Mouse (Mus musculus) C2C12 (cell line): ENCODE data around the gene Notch4.

Source experiments
- CEBPB ChIP-seq: IDR thresholded peaks from one replicate; pipeline ENCODE4 v1.6.1; 2011; ENCODE audit warnings: low read depth, mild to moderate bottlenecking, control low read depth, moderate library complexity
- CTCF ChIP-seq: IDR thresholded peaks from one replicate; pipeline ENCODE4 v1.5.1; 2011; ENCODE audit not compliant: control insufficient read depth, insufficient read depth, insufficient read length
- FOSL1 ChIP-seq: IDR thresholded peaks from one replicate; pipeline ENCODE4 v1.8.0; 2011; ENCODE audit warnings: mild to moderate bottlenecking, low read length; ENCODE audit not compliant: poor library complexity, insufficient read depth, severe bottlenecking
- MAX ChIP-seq: IDR thresholded peaks from one replicate; pipeline ENCODE4 v1.6.1; 2011; ENCODE audit warnings: mild to moderate bottlenecking, control low read depth
- MYOD1 ChIP-seq: IDR thresholded peaks from one replicate; pipeline ENCODE4 v1.6.1; 2011; ENCODE audit warnings: low read depth; ENCODE audit not compliant: control insufficient read depth, insufficient read length
- MYOG ChIP-seq: IDR thresholded peaks from one replicate; pipeline ENCODE4 v1.6.1; 2011; ENCODE audit not compliant: control insufficient read depth, insufficient read length; ENCODE audit errors: extremely low read depth
- USF1 ChIP-seq: IDR thresholded peaks from one replicate; pipeline ENCODE4 v1.6.1; 2011; ENCODE audit warnings: low read depth, mild to moderate bottlenecking, control low read depth, moderate library complexity

DNA sequence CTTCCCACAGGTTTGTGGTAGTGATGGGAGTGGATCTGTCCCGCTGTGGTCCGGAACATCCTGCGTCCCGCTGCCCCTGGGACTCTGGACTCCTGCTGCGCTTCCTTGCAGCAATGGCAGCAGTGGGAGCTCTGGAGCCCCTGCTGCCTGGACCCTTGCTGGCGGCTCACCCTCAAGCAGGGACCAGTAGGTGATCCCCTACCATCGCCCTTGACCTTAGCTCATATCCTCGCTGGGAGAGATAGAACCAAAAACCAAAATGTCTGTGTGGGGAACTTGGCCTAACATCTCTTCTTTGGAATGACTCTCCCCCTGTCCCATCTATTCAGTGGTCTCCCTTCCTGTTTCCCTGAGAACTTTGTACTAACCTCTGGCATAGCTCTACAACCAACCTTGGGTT is 19.8 kb downstream of the Notch4 start:
- TF ChIP-seq CTCF (no peak), CEBPB (no peak), MAX (no peak), USF1 (no peak), MYOG (no peak), MYOD1 (no peak), FOSL1 (no peak)
